Mouse (Mus musculus): ENCODE results near the gene Mfsd7a.

Gene Mfsd7a

GRCm38 (mm10) chr5:108431196-108431595, 17.5 kb downstream of the Mfsd7a start:
- DNase-seq: no peak

GRCm38 (mm10) chr5:108427186-108427585, 21.5 kb downstream of the Mfsd7a start:
- peak; percentile 42 for DNase-seq

- DNase-seq: no peak
Measured at GRCm38 (mm10) chr5:108423427-108423826, 25.3 kb downstream of the Mfsd7a start.

GRCm38 (mm10) chr5:108422741-108423140, 25.9 kb downstream of the Mfsd7a start:
- no peak for DNase-seq

- no peak for DNase-seq
Measured at GRCm38 (mm10) chr5:108414711-108415110, 34.0 kb downstream of the Mfsd7a start.

GRCm38 (mm10) chr5:108406977-108407376, 41.7 kb downstream of the Mfsd7a start:
- no peak for DNase-seq

GRCm38 (mm10) chr5:108405460-108405859, 43.2 kb downstream of the Mfsd7a start:
- DNase-seq: no peak

GRCm38 (mm10) chr5:108403453-108403852, 45.2 kb downstream of the Mfsd7a start:
- no peak for DNase-seq

Data from layer of hippocampus, adult 9-11 months (tissue).